Mouse (Mus musculus): Measurements from ENCODE around the gene Crispld2. TPM values are rescaled to one million over a fixed set of nuclear protein-coding genes. Genes with fewer than 3 reads are reported as not detected.

The Crispld2 gene
- polyA plus RNA-seq, 1 experiment from 2014 or later: 2.5 TPM

DNA sequence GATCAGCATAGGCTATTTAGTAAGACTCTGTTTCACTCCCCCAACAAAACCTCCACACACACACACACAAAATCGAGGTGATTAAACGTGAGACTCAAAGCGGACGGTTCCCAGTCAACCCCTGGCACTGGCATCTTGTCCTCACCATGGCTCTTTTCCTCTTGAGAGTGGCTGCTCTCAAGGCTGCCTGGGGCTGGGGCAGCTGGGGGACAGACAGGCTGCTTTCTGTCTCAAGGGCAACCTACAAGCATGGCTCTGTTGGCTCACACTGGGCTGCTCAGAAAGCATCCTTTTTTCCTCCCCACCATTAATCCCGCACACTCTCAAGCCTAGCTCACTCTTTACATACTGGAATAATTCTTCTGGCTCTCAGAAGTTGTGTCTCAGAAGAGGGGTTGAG lies 27.1 kb downstream of the Crispld2 start:
- WGBS (ENCODE audit: insufficient replicate concordance): 83% methylated on average over 5 of the region's 5 CpGs
- Histone ChIP-seq H3K9ac (replicated peaks) (no peak overlapping the region), H3K9me3 (ENCODE audit: low read length) (no peaks in the 10 kb centered on the region), H3K4me2 (ENCODE audit: low read depth, low read length) (no peak overlapping the region), H3K27me3 (ENCODE audit: insufficient read depth, low read length) (no peaks in the 10 kb centered on the region), H3K4me1 (ENCODE audit: insufficient read depth) (peaks cover 5% of the 10 kb centered on the region; the same call in 1 of the 2 replicates), H3K27ac (ENCODE audit: low read depth) (no peak overlapping the region), H3K36me3 (replicated peaks; ENCODE audit: insufficient read depth, low read length) (no peaks in the 10 kb centered on the region), H3K4me3 (ENCODE audit: low read depth, low read length) (no peak overlapping the region)
- no peak for ATAC-seq
- no peak for TF ChIP-seq CTCF (IDR thresholded peaks at IDR 0.05; ENCODE audit: low read depth)
- no peak for TF ChIP-seq EP300 (IDR thresholded peaks at IDR 0.05; ENCODE audit: low read depth)
- no peak for DNase-seq

DNA sequence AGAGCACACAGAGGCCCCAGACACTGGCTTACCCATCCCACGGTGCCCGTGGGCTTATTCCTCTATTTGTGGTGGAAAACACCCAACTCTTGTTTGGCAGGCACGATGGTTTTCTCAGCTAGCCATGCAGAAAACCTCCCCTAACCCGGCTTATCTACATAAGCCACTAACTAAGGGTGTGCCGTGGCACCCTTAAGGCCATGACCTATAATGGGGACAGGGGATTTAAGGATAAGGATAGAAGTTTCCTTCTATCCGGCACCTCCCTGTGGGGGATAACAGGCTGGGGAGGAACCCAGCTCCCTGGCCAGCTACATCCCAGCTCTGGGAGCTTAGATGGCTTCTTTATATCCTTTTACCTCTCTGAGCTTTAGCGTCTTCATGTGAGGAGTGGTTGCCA lies 28.1 kb downstream of the Crispld2 start:
- H3K9ac ChIP-seq (replicated peaks): no peak overlapping the region
- no peak overlapping the region for H3K27ac ChIP-seq (ENCODE audit: low read depth)
- no peaks in the 10 kb centered on the region for H3K36me3 ChIP-seq (replicated peaks; ENCODE audit: insufficient read depth, low read length)
- no peak overlapping the region for H3K4me3 ChIP-seq (ENCODE audit: low read depth, low read length)
- no peaks in the 10 kb centered on the region for H3K4me1 ChIP-seq (ENCODE audit: insufficient read depth)
- no peak for ATAC-seq
- TF ChIP-seq EP300 (IDR thresholded peaks at IDR 0.05; ENCODE audit: low read depth) (no peak), CTCF (IDR thresholded peaks at IDR 0.05; ENCODE audit: low read depth) (no peak)
- no peaks in the 10 kb centered on the region for H3K9me3 ChIP-seq (ENCODE audit: low read length)
- H3K27me3 ChIP-seq (ENCODE audit: insufficient read depth, low read length): no peaks in the 10 kb centered on the region
- 50% methylated on average over 7 of the region's 7 CpGs for WGBS (ENCODE audit: insufficient replicate concordance)
- no peak overlapping the region for H3K4me2 ChIP-seq (ENCODE audit: low read depth, low read length)
- no peak for DNase-seq

DNA sequence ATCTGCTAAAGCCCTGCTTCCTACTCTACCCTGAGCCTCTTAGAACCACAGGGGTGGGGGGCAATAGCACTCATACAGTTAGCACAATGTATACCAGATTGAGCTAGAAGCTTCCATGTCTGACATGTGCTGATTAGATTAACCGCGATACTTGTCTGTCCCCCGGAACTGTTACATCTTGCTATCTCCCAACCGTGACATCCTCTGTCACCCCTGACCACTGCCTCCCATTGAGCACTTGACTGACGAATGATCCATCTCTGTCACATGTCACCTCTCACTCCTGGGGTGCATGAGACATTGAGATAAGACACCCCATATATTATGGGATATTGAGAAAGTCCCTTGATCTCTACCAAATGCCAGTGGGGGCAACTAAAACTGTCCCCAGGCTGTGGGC lies 34.0 kb downstream of the Crispld2 start:
- 0 out of 2 replicates have a peak, but pooled peaks have one; percentile 13 for ATAC-seq
- Histone ChIP-seq H3K27me3 (ENCODE audit: insufficient read depth, low read length) (no peaks in the 10 kb centered on the region), H3K4me2 (ENCODE audit: low read depth, low read length) (no peak overlapping the region), H3K9ac (replicated peaks) (no peak overlapping the region), H3K4me3 (ENCODE audit: low read depth, low read length) (no peak overlapping the region), H3K9me3 (ENCODE audit: low read length) (no peaks in the 10 kb centered on the region), H3K4me1 (ENCODE audit: insufficient read depth) (no peaks in the 10 kb centered on the region), H3K27ac (ENCODE audit: low read depth) (no peak overlapping the region), H3K36me3 (replicated peaks; ENCODE audit: insufficient read depth, low read length) (no peaks in the 10 kb centered on the region)
- DNase-seq: no peak
- WGBS (ENCODE audit: insufficient replicate concordance): 42% methylated on average over 5 of the region's 5 CpGs
- TF ChIP-seq EP300 (IDR thresholded peaks at IDR 0.05; ENCODE audit: low read depth) (0 out of 2 replicates have a peak, but pooled peaks have one; percentile 14), CTCF (IDR thresholded peaks at IDR 0.05; ENCODE audit: low read depth) (no peak)

DNA sequence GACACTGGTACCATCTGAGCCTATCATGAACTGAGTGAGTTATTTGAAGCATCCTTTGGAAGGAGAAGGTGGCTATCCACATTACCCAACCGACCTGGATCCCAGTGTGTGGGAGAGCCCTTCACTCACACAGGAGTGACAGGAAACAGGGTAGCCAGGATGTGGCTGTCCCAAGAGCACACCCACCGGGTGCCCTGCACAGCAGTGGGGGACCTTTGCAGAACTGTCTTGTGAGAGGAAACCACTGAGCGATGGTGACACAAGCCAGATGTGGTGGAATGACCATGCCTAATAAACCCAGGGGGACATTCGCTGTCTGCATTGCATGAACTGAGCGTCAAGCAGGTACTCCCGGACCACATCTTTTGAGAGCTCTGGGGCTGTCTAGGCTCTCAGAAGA lies 34.8 kb downstream of the Crispld2 start:
- no peaks in the 10 kb centered on the region for H3K4me1 ChIP-seq (ENCODE audit: insufficient read depth)
- H3K9ac ChIP-seq (replicated peaks): no peak overlapping the region
- H3K27ac ChIP-seq (ENCODE audit: low read depth): no peak overlapping the region
- TF ChIP-seq EP300 (IDR thresholded peaks at IDR 0.05; ENCODE audit: low read depth) (no peak), CTCF (IDR thresholded peaks at IDR 0.05; ENCODE audit: low read depth) (no peak)
- ATAC-seq (no peak), DNase-seq (no peak)
- H3K36me3 ChIP-seq (replicated peaks; ENCODE audit: insufficient read depth, low read length): no peaks in the 10 kb centered on the region
- H3K4me3 ChIP-seq (ENCODE audit: low read depth, low read length): no peak overlapping the region
- H3K27me3 ChIP-seq (ENCODE audit: insufficient read depth, low read length): no peaks in the 10 kb centered on the region
- H3K9me3 ChIP-seq (ENCODE audit: low read length): no peaks in the 10 kb centered on the region
- H3K4me2 ChIP-seq (ENCODE audit: low read depth, low read length): no peak overlapping the region
- 46% methylated on average over 6 of the region's 6 CpGs for WGBS (ENCODE audit: insufficient replicate concordance)

DNA sequence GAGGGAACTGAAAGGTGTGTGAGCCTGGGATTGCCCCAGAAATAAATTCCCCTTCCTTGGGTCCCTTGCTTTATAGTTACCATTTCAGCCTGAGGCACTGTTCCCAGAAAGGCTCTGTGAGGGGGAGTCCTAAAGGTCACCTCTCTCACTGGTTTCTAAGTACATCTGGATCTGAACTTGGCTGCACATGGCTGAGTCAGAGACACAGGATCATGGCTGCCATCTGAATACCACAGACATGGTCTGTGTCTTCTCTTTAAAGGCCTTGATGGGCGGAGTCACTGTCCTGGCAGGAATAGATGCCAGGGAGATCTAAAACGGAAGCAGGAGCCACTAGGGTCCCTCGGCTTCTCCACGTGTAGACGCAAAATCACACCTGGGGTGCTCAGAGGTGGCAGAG lies 38.2 kb downstream of the Crispld2 start:
- H3K27me3 ChIP-seq (ENCODE audit: insufficient read depth, low read length): no peaks in the 10 kb centered on the region
- DNase-seq (no peak), ATAC-seq (no peak)
- TF ChIP-seq EP300 (IDR thresholded peaks at IDR 0.05; ENCODE audit: low read depth) (no peak), CTCF (IDR thresholded peaks at IDR 0.05; ENCODE audit: low read depth) (no peak)
- WGBS (ENCODE audit: insufficient replicate concordance): 75% methylated on average over 5 of the region's 5 CpGs
- no peaks in the 10 kb centered on the region for H3K9me3 ChIP-seq (ENCODE audit: low read length)
- no peak overlapping the region for H3K27ac ChIP-seq (ENCODE audit: low read depth)
- no peak overlapping the region for H3K4me2 ChIP-seq (ENCODE audit: low read depth, low read length)
- no peaks in the 10 kb centered on the region for H3K4me1 ChIP-seq (ENCODE audit: insufficient read depth)
- H3K9ac ChIP-seq (replicated peaks): no peak overlapping the region
- H3K4me3 ChIP-seq (ENCODE audit: low read depth, low read length): no peak overlapping the region
- no peaks in the 10 kb centered on the region for H3K36me3 ChIP-seq (replicated peaks; ENCODE audit: insufficient read depth, low read length)

DNA sequence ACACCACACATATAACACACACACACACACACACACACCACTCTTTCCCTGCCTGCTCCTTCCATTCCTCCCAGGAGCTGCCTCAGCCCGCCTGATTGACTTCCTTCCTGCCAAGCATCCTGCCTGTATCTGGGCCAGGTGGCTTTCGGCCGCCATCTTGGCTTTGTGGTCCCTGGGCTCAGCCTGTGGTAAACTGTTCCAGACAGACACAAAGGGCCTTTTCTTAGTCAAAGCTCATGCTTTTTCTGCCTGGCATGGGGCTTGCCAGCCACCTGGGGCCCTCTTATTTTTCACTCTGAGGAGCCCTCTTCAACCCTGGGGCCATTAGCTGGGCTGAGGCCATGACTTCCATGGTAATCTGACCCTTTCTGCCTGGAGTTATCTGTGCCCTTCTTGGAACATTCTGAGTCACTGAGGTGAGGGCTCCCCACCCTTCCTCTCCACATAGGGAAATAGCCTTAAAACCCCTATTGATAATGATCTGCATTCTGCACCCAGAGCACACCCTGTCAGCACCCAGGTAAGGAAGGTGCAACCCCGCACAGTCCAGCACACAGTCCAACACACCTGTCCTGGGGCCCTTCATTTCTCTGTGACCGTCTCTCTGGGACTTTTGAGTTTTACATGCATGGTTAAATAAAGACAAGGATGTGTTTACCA lies 40.4 kb downstream of the Crispld2 start:
- no peaks in the 10 kb centered on the region for H3K27me3 ChIP-seq (ENCODE audit: insufficient read depth, low read length)
- ATAC-seq (no peak), DNase-seq (no peak)
- H3K36me3 ChIP-seq (replicated peaks; ENCODE audit: insufficient read depth, low read length): no peaks in the 10 kb centered on the region
- no peaks in the 10 kb centered on the region for H3K9me3 ChIP-seq (ENCODE audit: low read length)
- no peak overlapping the region for H3K9ac ChIP-seq (replicated peaks)
- 73% methylated on average over 5 of the region's 5 CpGs for WGBS (ENCODE audit: insufficient replicate concordance)
- H3K27ac ChIP-seq (ENCODE audit: low read depth): no peak overlapping the region
- H3K4me3 ChIP-seq (ENCODE audit: low read depth, low read length): no peak overlapping the region
- H3K4me2 ChIP-seq (ENCODE audit: low read depth, low read length): no peak overlapping the region
- H3K4me1 ChIP-seq (ENCODE audit: insufficient read depth): peaks cover 4% of the 10 kb centered on the region; the same call in 1 of the 2 replicates
- TF ChIP-seq EP300 (IDR thresholded peaks at IDR 0.05; ENCODE audit: low read depth): no peak
- TF ChIP-seq CTCF (IDR thresholded peaks at IDR 0.05; ENCODE audit: low read depth): no peak
